Mouse (Mus musculus) MN1 (cell line): ENCODE data around the gene C1qbp.

Experiments used
- DNase-seq: peaks from one replicate; pipeline ENCODE4 v3.0.0-alpha.2; 2016; ENCODE audit warnings: low spot score

The C1qbp gene

GRCm38 (mm10) chr11:70982557-70983228 lies at the start of gene C1qbp:
Gene C1qbp (minus strand): TSS chr11:70983026.
- DNase-seq, result peak; percentile 92

DNA sequence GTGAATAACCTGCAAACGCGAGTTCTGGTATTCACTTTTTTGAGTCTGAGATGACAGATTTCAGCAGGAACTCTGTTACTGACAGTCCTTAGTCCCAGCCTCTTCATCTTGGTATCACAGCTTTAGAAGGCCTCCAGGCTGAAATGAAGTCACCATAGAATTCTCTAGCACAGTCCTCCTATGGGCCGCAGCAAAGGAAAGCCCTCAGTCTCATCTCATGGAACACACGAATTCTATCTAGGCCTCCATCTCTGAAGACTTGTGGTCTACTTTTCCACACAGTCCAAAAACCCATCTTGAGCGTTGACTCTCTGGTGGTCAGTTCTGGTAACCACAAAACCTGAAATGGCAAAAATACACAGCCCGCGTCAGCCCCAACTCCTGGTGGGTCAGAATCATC lies 49.2 kb upstream of the C1qbp start:
- no peak for DNase-seq

- no peak for DNase-seq
Observed at GRCm38 (mm10) chr11:71029403-71030118, 46.7 kb upstream of the C1qbp start.

- peak; percentile 39 for DNase-seq
Observed at GRCm38 (mm10) chr11:71028280-71028679, 45.5 kb upstream of the C1qbp start.

- peak; percentile 98 for DNase-seq
Observed at GRCm38 (mm10) chr11:71019201-71020068, 36.6 kb upstream of the C1qbp start, which contains the start of the genes Mis12 and Derl2. Gene Mis12 (plus strand): TSS chr11:71019611. Gene Derl2 (minus strand): TSS chr11:71019841.

DNA sequence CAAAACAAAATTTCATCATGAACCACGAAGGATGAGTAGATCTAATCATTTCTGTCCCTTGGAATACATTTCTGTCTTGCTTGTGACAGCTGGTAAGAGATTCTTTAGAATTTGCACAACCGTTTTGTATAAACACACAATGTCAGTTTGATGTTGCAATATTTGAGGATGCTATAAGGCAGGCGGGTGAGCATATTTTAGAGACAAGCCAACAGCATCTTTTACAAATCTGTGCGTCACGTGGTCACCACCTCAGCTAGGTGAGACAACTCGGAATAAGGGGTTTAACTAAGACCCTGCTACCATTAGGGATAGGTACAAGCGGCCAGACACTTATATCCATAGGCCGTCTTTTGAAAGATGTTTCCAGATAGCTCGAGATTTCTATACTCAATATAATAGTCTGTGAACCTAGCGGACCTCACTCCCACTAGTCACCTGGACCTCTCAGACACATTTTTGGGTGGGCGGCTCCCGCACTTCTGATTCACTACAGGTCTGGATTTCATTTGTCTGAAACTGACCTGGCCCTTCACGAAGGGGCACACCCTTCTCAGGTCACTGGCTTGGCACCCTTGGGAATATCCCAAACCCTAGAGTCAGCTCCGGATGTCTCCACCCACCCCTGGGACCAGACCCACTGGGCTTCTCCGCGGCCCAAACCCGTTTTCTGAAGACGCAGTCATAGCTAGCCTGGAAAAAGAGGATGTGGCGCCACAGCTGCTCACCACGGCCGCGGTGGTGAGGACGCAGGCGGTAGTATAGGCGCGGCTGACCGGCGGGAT lies 35.8 kb upstream of the C1qbp start:
- DNase-seq, result no peak

GRCm38 (mm10) chr11:71017051-71017450 lies 34.2 kb upstream of the C1qbp start:
- DNase-seq, result no peak

- no peak for DNase-seq
Observed at GRCm38 (mm10) chr11:71012743-71013142, 29.9 kb upstream of the C1qbp start.

GRCm38 (mm10) chr11:71008321-71008720 lies 25.5 kb upstream of the C1qbp start:
- DNase-seq, result no peak

- no peak for DNase-seq
Observed at GRCm38 (mm10) chr11:71007831-71008230, 25.0 kb upstream of the C1qbp start.

DNA sequence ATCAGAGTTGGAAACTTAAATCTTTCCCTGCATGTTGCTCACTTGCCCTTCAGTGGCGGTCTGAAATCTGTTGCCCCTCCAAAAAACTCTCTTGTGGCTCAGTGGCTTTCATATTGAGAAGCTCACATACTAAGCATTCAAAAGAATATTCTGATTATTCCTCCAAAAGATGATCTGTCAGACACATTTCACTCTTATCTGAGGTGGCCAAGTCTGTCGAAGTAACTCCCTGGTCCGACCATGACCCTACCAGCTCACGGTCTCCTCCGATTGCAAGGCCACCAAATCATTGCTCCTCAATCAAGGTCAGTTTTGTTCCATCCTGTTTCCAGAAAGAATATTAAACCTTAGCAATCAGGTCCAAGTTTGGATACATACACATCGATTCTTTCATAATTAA lies 24.2 kb upstream of the C1qbp start:
- DNase-seq, result no peak

GRCm38 (mm10) chr11:71005046-71005445 lies 22.2 kb upstream of the C1qbp start:
- no peak for DNase-seq

- DNase-seq, result peak; percentile 97
Observed at GRCm38 (mm10) chr11:71004316-71004773, 21.5 kb upstream of the C1qbp start, which contains the start of gene Dhx33. Gene Dhx33 (minus strand): TSS chr11:71004437.

DNA sequence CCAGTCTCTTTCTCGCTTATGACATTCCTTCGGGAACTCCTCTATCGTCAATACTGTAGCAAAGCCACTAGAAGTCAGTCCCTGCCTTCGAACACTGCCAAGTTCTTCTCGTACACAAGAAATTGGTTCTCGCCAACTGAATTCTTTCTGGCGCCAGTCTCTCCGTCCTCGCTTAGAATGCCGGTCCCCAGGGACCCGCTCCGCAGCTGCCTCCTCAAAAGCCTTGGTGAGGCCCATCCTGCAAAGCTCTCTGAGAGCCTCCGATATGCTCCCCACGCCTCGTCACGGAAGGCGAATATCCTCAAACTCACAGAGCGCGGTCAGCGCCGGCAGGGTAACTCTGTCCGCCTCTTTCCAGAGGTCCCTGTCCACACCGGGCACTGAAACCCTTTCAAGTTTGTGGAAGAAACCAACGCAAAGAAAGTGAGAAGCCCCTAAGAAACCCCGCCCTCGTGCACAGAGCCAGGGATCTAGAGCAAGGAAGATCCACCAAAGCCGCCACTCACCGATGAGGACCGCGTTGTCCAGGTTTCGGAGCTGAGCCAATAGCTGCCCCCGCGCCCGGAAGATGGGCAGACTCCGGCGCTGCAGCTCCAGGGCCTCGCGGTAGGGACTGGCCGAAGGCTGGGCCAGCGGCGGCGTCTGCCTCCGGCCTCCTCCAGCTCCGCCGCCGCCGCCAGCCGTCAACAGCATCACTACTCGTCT lies 20.9 kb upstream of the C1qbp start:
- DNase-seq, result peak; percentile 74

DNA sequence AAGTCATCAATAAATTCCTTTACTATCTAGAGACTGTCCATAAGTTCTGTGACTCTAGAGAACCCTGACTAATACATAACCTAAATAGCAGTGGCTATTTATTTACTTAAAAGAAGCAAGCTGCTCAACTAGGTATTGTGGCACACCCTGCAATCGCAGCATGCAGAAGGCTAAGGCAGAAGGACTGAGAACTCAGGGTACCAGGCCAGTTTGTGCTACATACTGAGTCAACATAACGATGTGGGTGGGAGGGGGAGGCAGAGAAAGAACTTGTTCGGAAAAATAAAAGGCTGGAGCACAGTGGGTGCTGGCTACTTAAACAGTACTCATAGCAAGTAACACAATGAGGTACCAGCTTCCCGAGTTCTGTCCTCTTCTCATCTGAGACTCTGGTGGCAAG lies 18.3 kb upstream of the C1qbp start:
- no peak for DNase-seq

- DNase-seq, result peak; percentile 11
Observed at GRCm38 (mm10) chr11:70982030-70982429, 796 bp downstream of the C1qbp start.

GRCm38 (mm10) chr11:70980751-70981510 lies 1.9 kb downstream of the C1qbp start:
- DNase-seq, result no peak

DNA sequence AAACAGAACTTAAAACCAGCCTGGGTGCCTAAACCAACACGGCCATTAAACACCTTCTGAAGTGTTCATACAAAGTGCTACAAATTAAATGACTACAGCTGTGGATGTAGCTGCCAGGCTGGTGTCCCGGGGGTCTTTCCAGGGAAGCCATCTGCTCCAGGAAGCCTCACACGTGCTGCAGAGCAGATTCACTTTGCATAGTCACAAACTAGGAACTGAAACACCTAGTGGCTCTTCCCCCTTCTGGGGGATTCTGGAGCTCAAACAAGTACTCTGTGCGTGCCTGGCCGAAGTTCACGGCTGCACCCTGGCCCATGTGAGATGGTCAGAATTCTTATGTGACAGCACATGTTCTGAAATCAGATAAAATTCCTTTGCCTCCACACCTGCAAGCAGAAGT lies 2.6 kb downstream of the C1qbp start:
- no peak for DNase-seq

- no peak for DNase-seq
Observed at GRCm38 (mm10) chr11:70977293-70977692, 5.5 kb downstream of the C1qbp start.

GRCm38 (mm10) chr11:70975193-70975592 lies 7.6 kb downstream of the C1qbp start:
- DNase-seq, result no peak
